Mouse (Mus musculus) small intestine, adult 10 weeks (tissue): Measurements from ENCODE around the gene Rps25. TPM values are rescaled to one million over a fixed set of nuclear protein-coding genes. Genes with fewer than 3 reads are reported as not detected.

Experiments
- polyA plus RNA-seq: library from polyadenylated mRNA; stranded (reverse); fragments of 350-450 nt; fragmentation: Illumina TruSeq; extraction: RNeasy Lipid Tissue Mini Kit (QIAGEN cat#74804); gene quantifications from one replicate; pipeline ENCODE4 v1.2.3, GENCODE M21; 2014; ENCODE audit warnings: low replicate concordance

Gene Rps25
- polyA plus RNA-seq, result 316 TPM

DNA sequence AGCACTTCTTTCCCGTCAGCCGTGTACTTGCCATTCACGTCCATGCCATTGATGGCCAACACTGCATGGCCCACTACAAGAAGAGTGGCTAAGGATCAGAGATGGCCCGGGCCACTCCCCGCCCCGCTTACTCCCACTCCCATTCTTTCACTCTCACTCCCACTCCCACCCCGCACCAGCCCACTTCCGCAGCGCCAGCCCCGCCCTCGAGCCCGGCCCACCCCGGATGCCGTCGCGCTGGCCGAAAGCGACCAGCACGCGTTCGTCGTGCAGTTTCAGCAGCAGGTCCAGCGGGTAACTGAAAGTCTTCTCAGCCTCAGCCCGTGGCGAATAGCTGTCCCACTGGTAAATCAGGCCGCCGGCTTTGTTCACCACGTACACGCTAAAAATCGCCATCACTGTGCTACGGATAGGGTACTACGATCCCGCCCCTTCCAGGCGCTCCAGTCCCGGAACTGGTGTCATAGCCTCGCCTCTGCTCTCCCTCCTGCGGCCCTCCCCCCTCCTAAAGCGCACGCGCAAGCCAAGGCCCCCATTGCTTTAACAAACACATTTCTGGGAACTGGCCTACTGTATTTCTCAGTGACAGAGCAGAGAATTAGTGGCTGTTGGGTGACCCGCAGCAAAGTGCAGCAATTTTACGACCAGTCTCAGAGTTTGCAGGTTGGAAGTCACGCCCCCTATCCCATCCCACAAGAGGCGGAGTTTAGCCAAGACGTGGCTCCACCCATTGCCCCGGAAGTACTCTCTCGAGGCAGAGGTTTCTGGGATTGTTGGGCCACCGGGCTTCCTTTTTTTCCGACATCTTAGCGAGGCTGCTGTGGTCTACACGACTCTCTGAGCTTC is at the start of gene Rps25, which contains the start of gene Trappc4:
Rps25 (plus strand) TSS at position 234 of the 846 bp plus-strand sequence.
Trappc4 (minus strand) TSS at position 695 of the 846 bp plus-strand sequence.

DNA sequence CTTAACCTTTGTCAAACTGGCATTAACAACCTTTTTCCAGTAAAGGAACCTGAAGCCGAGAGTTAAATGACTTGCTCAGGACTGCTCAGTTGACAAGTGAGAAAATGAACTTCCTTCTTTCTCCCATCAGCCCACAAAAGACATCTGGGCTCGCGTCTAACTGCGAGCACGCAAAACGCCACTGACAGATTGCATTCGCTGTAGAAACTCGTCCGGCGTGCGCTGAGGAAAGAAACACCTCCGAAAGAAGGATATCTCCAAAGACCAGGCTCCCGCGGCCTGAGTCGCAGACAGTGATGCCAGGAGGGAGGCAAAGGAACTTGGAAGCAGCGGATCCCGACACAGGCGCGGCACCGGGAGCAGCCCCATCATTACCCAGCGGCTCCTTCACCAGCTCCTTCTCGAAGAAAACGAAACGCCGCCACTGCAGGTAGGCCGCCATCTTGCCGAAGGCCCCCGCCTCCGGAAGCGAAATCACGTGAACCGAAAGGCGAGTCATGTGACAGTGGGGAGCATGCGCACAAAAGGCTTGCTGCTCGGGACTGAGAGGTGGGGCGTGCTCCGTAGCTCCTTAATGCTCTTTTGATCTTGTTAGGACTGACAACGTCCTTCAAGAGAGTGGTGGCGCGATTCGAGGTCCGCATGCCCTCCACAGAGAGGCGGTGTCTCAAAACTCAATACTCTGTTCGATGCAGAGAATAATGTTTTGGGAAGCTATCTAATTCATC is 45.6 kb upstream of the Rps25 start, which contains the start of gene Vps11:
Vps11 (minus strand) TSS at position 481 of the 728 bp plus-strand sequence.

DNA sequence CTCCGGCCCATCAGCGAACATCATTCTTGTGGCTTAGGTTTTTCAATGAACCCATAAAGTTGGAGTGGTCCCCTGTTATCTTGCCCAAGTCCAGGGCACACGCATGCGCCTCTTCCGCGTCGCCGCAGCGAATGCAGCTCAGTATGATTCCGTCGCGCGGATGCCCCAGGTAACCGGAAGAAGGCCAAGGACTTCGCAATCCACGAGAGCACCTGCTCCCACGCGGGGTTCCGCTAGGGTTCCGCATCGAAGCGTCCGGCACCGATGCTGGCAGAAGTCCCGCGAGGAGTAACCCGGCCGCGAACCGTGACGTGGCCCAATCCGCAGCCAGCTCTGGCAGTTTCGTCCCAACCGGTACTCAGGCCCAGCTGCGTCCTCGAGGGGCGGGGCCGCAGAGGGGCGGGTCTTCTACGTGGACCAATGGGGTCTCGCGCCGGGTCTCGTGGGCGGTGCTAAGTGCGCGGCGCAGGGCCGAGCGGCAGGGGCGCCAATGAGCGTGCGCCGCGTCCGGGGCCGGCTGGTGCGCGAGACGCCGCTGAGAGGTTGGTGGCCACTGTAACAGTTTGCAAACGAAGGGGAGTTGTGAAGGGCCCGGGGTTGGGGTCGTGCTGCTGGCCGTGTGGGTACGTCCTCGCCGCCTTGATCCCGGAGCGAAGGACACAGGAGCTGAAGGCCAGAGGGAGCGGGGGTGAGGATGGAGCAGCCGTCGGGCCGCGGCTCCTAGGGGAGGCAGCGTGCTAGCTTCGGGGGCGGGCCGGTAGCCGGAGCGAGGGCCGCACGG is 27.7 kb upstream of the Rps25 start, which contains the start of gene Hyou1:
Hyou1 (plus strand) TSS at position 437 of the 781 bp plus-strand sequence.

DNA sequence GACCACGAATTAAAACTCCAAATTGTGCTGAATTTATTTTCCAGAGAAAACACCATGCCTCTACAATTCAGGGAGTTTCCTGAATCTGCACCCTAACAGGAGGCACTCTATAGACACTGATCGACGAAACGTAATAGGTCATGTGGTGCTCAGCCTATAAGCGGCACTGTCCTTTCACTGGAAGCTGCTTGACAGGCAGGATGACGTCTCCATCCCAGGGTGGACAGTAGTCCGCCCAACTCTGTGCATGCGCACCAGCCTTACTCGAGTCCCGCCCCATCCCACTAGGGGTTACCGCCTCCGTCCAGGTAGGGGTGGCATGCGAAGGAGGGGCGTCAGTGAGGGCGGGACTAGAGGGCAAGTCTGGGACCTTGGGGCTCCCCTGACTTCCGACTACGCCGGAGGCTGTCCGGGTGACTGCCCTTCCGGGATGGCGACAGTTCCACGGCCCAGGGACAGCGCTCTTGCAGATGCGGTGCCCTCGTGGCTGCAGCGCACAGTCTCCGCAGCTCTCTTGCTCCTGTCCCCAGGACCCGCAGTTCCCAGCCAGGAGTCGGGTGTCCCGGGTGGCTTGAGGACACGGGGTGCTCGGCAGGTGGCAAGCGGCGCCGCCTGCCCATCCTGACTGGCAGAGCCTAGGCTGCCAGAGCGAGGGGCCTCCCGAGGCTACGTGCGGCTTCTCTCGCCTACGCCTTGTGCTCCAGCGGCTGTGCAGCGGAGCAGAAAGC is 10.1 kb upstream of the Rps25 start, which contains the start of gene Slc37a4:
Slc37a4 (plus strand) TSS at position 169 of the 728 bp plus-strand sequence.

DNA sequence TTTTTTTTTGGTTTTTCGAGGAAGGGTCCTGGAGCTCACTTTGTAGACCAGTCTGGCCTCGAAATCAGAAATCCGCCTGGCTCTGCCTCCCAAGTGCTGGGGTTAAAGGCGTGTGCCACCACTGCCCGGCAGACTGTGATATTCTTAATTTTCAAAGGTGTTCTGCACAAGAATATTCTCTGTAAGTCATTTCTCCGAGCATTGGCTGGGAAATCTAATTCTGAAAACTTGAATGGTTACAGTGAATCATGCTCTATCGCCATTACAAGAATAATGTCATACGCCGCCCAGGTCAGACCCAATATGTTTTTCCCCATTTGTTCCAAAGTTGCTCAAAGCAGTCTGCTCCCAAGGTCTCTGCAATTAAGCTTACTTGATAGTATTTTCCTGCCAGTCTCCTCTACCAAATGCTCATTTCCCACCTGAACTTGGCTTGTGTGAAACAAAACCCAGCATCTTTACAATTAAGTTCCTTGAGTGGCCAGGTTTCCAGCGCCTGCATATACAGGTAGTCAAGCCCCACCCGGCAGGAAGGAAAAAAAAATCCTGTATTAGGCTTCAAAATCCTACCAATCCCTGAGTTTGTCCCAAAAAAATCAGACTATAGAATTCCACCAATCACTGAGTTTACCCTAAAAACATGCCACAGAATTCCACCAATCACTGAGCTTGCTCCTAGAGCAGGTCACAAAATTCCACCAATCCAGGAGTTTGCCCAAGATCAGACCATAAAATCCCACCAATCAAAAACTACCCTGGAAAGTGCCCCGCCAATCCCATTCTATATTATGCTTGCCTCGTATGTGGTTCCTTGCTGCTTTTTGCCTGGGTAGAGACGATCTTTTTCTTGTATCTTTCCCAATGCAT is 11.8 kb downstream of the Rps25 start, which contains the start of gene Ccdc84:
Ccdc84 (minus strand) TSS at position 51 of the 867 bp plus-strand sequence.

DNA sequence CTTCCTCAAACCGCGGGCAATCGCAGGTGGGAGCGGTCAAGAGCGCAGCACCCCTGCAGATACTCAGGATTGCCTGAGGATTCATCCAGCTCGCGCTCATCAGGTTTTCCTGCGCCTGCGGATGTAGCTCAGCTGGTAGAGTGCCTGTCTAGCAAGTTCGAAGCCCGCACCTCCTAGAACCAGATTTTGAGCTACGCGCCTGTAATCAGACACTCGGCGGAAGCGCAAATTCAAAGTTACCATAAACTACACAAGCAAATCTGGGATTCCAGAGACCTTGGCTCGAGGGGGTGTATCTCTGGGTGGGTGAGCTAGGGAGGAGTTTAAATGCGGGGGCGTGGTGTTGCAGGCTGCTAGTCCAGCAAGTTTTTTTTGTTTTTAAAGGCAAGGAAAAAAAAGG is 34.0 kb downstream of the Rps25 start, which contains the start of gene Foxr1:
Foxr1 (minus strand) TSS at position 176 of the 400 bp plus-strand sequence.

DNA sequence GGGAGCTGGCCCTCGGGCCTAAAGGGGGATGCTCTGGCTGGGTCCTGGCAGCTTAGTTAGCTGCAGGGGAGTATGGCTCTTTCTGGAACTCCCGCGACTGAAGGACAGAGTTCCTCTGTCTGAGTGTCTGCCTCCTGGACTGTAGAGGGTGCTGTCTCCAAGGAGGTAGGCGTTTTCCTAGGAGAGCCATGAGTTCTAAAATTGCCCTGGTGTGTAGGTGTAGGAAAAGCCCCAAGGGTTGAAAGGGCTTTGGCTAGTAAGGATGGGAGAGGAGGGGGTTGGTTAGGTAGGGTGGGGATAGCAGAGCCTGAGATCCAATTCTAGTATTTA is 47.9 kb downstream of the Rps25 start, which contains the start of gene Upk2:
Upk2 (minus strand) TSS at position 86 of the 330 bp plus-strand sequence.

Other genes starting within 250 kb of the Rps25 start
- 39.1 TPM for gene Cbl, start 173.1 kb upstream of the Rps25 start, polyA plus RNA-seq
- not detected for gene Ccdc153, start 166.5 kb upstream of the Rps25 start, polyA plus RNA-seq
- 2.2 TPM for gene Pdzd3, start 155.7 kb upstream of the Rps25 start, polyA plus RNA-seq
- gene Nlrx1, start 138.5 kb upstream of the Rps25 start, polyA plus RNA-seq, result not detected
- gene Abcg4, start 118.5 kb upstream of the Rps25 start, polyA plus RNA-seq, result not detected
- gene Hinfp, start 101.5 kb upstream of the Rps25 start, polyA plus RNA-seq, result 18.5 TPM
- gene C2cd2l, start 86.9 kb upstream of the Rps25 start, polyA plus RNA-seq, result 6.6 TPM
- gene Dpagt1, start 81.1 kb upstream of the Rps25 start, polyA plus RNA-seq, result 7.8 TPM
- 4.3 TPM for gene H2afx, start 72.4 kb upstream of the Rps25 start, polyA plus RNA-seq
- 18.0 TPM for gene Hmbs, start 62.9 kb upstream of the Rps25 start, polyA plus RNA-seq
- 4.8 TPM for gene Vps11, start 45.5 kb upstream of the Rps25 start, polyA plus RNA-seq
- gene Hyou1, start 27.6 kb upstream of the Rps25 start, polyA plus RNA-seq, result 7.2 TPM
- gene Slc37a4, start 10.3 kb upstream of the Rps25 start, polyA plus RNA-seq, result 21.7 TPM
- gene Trappc4, start 461 bp downstream of the Rps25 start, polyA plus RNA-seq, result 40.2 TPM
- 16.5 TPM for gene Ccdc84, start 11.4 kb downstream of the Rps25 start, polyA plus RNA-seq
- gene Foxr1, start 34.0 kb downstream of the Rps25 start, polyA plus RNA-seq, result not detected
- gene Upk2, start 47.8 kb downstream of the Rps25 start, polyA plus RNA-seq, result not detected
- gene Bcl9l, start 75.7 kb downstream of the Rps25 start, polyA plus RNA-seq, result 0.89 TPM
- 0.37 TPM for gene Cxcr5, start 154.7 kb downstream of the Rps25 start, polyA plus RNA-seq
- gene Ddx6, start 197.8 kb downstream of the Rps25 start, polyA plus RNA-seq, result 130 TPM